Mouse (Mus musculus) cerebellum, adult 2 months (tissue): ENCODE data around the gene E130311K13Rik. TPM values are rescaled to one million over a fixed set of nuclear protein-coding genes. Genes with fewer than 3 reads are reported as not detected.

Experiments used
- DNase-seq, 2 experiments: peaks; one replicate each; pipeline ENCODE4 v3.0.0; 2021
- H3K27ac ChIP-seq: fragments of 200-500 bp; 2 replicates; pipeline ENCODE4 v1.5.1; 2012; ENCODE audit warnings: low read length, control low read depth, inconsistent platforms; ENCODE audit not compliant: insufficient read depth
- H3K27me3 ChIP-seq: fragments of 200-500 bp; 2 replicates; pipeline ENCODE4 v1.6.1; 2012; ENCODE audit warnings: inconsistent platforms, mild to moderate bottlenecking, low read length, moderate library complexity; ENCODE audit not compliant: control insufficient read depth, insufficient read depth
- H3K4me1 ChIP-seq: fragments of 200-500 bp; 2 replicates; pipeline ENCODE4 v1.6.1; 2011; ENCODE audit warnings: low read length; ENCODE audit not compliant: control insufficient read depth, insufficient read depth
- H3K4me3 ChIP-seq: fragments of 200-500 bp; replicated peaks from 2 replicates; pipeline ENCODE3; 2011; ENCODE audit warnings: mild to moderate bottlenecking, low read depth, low read length, control low read depth; ENCODE audit not compliant: insufficient read depth
- CTCF ChIP-seq: fragments of 200-500 bp; IDR thresholded peaks from 2 replicates; pipeline ENCODE4 v1.5.1; 2011; ENCODE audit warnings: low read depth, mild to moderate bottlenecking, control low read depth, low read length, moderate library complexity, borderline replicate concordance; ENCODE audit not compliant: insufficient read depth
- POLR2A ChIP-seq: fragments of 200-500 bp; IDR thresholded peaks from 2 replicates; pipeline ENCODE4 v1.6.1; 2011; ENCODE audit warnings: low read length, control low read depth, borderline replicate concordance; ENCODE audit not compliant: insufficient read depth
- WGBS: fragments of 180-500 bp; shearing (Covaris S2); methylation state at CpG from one replicate; pipeline ENCODE4 v1.1.7; 2018; 5-methylcytosine and 5-hydroxymethylcytosine counted together
- polyA plus RNA-seq: library from polyadenylated mRNA; depleted of rRNA; stranded (reverse); fragments of >200 nt; gene quantifications from 2 replicates; pipeline ENCODE4 v1.2.3, GENCODE M21; 2012; rRNA removed

Gene E130311K13Rik
- 4.6 and 4.7 TPM in 2 replicates for polyA plus RNA-seq

- 3% methylated on average over 48 of the region's 48 CpGs for WGBS
- Histone ChIP-seq H3K27me3 (no peaks in the 10 kb centered on the region), H3K4me3 (peak within 1 kb of the TSS; percentile 58), H3K4me1 (no peaks in the 10 kb centered on the region), H3K27ac (peak within 1 kb of the TSS; percentile 71)
- peak; percentile 75 for TF ChIP-seq CTCF
- TF ChIP-seq POLR2A = peak; percentile 34; the same call in 1 of the 2 replicates
- DNase-seq = peak; percentile 85 to 90
These were observed at the start of gene E130311K13Rik for GRCm38 (mm10) chr3:63928878-63929859. Gene E130311K13Rik, minus strand, starts transcription at chr3:63929472.

GRCm38 (mm10) chr3:63977895-63978294 is 48.6 kb upstream of the E130311K13Rik start:
- Histone ChIP-seq H3K4me1 (peaks cover 3% of the 10 kb centered on the region; the same call in 1 of the 2 replicates), H3K27me3 (no peaks in the 10 kb centered on the region), H3K4me3 (no peak overlapping the region), H3K27ac (no peak overlapping the region)
- no peak for TF ChIP-seq POLR2A
- no peak for TF ChIP-seq CTCF
- DNase-seq = no peak
- WGBS = 42% methylated on average over 4 of the region's 4 CpGs

GRCm38 (mm10) chr3:63975955-63976908 is 47.0 kb upstream of the E130311K13Rik start, which contains the start of gene Gmps:
Gene Gmps, plus strand, starts transcription at chr3:63976106.
- peaks cover 3% of the 10 kb centered on the region; the same call in 1 of the 2 replicates for H3K4me1 ChIP-seq
- peak within 1 kb of the TSS; percentile 92 for H3K4me3 ChIP-seq
- under 1% methylated on average over 67 of the region's 67 CpGs for WGBS
- DNase-seq = peak; percentile 92
- H3K27ac ChIP-seq = peak within 1 kb of the TSS; percentile 78
- TF ChIP-seq CTCF = no peak
- 0 out of 2 replicates have a peak, but pooled peaks have one; percentile 66 for TF ChIP-seq POLR2A
- no peaks in the 10 kb centered on the region for H3K27me3 ChIP-seq

GRCm38 (mm10) chr3:63965929-63966328 is 36.7 kb upstream of the E130311K13Rik start:
- TF ChIP-seq CTCF = no peak
- TF ChIP-seq POLR2A = no peak
- no peaks in the 10 kb centered on the region for H3K27me3 ChIP-seq
- no peak for DNase-seq
- H3K4me1 ChIP-seq = no peaks in the 10 kb centered on the region; the same call in 1 of the 2 replicates
- H3K27ac ChIP-seq = no peak overlapping the region
- H3K4me3 ChIP-seq = no peak overlapping the region
- WGBS = 82% methylated on average over 2 of the region's 2 CpGs

- Histone ChIP-seq H3K4me1 (no peaks in the 10 kb centered on the region; the same call in 1 of the 2 replicates), H3K27ac (no peak overlapping the region), H3K4me3 (peak overlapping the region; percentile 62), H3K27me3 (no peaks in the 10 kb centered on the region)
- TF ChIP-seq CTCF = no peak
- TF ChIP-seq POLR2A = no peak
- WGBS = 72% methylated on average over 6 of the region's 6 CpGs
- no peak for DNase-seq
These were observed 35.6 kb upstream of the E130311K13Rik start for GRCm38 (mm10) chr3:63964922-63965249.

GRCm38 (mm10) chr3:63964100-63964921 is 35.0 kb upstream of the E130311K13Rik start, which contains the start of gene Slc33a1:
Gene Slc33a1, minus strand, starts transcription at chr3:63964768.
- H3K4me1 ChIP-seq = no peaks in the 10 kb centered on the region; the same call in 1 of the 2 replicates
- TF ChIP-seq CTCF (no peak), POLR2A (peak; percentile 69)
- H3K27ac ChIP-seq = peak within 1 kb of the TSS; percentile 40
- H3K4me3 ChIP-seq = peak within 1 kb of the TSS; percentile 62
- DNase-seq = peak; percentile 99
- under 1% methylated on average over 69 of the region's 69 CpGs for WGBS
- H3K27me3 ChIP-seq = no peaks in the 10 kb centered on the region
